Mouse (Mus musculus): ENCODE measurements around the gene Gm10310.
"Not testable (repeated sequence)": the region's sequence is repeated elsewhere in the genome, so short reads cannot be mapped to it uniquely, and the experiment has no call there.

Gm10310 gene

DNA sequence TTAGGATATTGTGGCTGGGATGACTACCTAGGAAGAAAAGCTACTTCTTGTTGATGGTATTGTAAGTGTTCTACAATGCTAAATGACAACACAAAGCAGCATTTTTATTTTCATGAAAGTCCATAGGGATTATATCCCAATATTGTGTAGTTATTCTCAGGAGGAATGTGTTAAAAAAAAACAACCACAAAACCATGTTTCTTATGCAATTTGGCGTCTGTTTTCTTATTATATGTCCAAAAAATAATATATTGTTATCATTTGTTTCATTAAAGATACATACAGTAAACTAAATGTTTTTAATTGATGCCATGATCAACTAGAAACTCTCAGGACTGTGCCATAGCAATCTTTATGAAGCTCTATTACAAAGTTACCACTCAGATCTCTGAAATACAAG lies at the start of gene Gm10310:
TSS of gene Gm10310 (minus strand) at position 101 of the 400 bp plus-strand sequence.
- DNase-seq (ENCODE audit: low read depth, low spot score), result not testable (repeated sequence)

DNA sequence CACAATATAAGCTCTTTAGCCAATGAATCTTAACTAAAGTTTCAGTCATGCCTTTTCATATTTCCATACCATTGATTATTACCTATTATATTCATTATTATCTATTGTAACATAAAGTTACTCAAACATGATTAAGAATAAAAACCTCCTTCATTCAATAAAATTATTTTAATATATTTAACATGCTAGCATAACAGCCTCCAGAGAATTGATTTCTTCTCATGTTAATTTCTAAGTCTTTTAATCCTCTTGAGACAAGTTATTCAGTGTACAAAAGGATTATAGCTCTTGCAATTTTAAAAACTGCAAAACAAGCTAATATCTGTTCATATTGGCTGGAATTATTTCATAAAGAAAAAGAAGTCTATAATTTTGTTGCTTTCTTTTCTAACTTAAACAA lies 45.2 kb upstream of the Gm10310 start, which contains the start of gene Olfr821:
TSS of gene Olfr821 (plus strand) at position 301 of the 400 bp plus-strand sequence.
- no peak for DNase-seq (ENCODE audit: low read depth, low spot score)

DNA sequence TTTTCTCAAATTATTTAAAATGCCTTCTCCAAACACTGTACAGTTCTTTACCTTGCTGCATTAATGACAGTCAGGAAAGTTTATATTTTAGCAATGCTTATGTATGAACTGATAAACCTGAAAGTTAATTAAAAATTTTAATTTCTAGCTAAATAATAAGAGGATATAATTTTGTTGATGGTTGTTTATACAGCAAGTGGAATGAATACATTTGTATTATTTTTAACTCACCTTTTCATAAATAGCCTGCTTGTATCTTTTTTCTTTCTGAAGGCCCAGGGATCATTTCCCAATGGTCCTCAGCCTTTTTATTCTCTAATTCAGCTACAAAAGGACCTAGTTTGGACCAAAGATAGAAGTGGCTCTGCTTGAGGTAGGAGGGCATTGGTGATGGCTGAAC lies 27.5 kb upstream of the Gm10310 start, which contains the start of gene Olfr820:
TSS of gene Olfr820 (plus strand) at position 301 of the 400 bp plus-strand sequence.
- no peak for DNase-seq (ENCODE audit: low read depth, low spot score)

DNA sequence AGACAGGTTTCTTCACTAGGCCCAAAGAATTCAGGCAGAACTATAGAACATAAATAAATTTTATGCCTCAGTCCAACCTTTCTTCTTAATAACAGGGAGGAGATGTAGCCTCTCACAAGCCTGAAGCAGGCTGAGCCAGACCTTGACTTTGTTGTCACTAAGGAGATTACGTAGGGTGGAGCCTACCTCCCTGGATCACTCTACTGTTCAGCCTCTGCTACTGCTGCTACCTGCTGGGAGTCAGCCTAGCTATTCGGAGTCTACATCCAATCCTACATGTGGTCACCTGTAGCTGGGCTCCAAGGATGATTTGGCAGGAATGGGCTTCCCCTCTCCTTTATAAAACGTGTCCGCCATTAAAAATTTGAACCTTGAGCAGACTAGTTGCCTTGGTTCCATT lies 20.5 kb upstream of the Gm10310 start:
- not testable (repeated sequence) for DNase-seq (ENCODE audit: low read depth, low spot score)

DNA sequence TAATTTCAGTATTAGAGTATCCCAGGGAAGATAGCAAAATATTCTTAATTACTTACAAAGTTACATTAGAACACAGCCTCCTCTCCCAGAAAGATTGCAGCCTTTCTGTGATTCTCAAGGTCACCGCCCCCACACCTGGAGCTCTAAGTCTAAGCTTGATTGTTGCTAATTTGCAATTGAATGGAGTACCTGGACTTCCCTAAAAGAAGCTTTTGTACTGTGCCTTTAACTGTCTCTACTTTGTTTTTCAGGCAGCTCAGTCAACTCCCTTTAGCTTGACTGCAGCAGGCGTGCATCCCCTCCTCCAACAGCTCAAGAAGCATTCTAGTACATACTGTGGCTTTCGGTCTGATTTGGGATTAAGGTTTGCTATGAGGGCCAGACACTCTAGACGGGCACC lies 19.2 kb upstream of the Gm10310 start:
- DNase-seq (ENCODE audit: low read depth, low spot score), result not testable (repeated sequence)

DNA sequence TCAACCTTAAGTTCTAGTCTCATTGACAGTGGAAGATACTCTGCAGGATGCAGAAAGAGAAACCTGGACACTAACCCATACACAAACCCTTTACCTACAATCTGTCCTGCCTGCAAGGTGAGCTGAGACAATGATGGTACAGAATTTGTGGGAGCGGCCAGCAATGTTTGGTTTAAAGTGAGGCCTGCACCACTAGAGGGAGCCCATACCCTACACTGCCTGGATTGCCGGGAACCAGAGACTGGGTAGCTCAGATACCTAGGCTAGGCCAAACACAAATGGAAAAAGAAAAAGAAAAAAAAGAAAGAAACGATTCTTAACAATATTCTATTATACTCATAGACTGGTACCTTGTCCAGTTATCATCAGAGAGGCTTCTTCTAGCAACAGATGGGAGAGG lies 3.0 kb downstream of the Gm10310 start:
- DNase-seq (ENCODE audit: low read depth, low spot score), result not testable (repeated sequence)

DNA sequence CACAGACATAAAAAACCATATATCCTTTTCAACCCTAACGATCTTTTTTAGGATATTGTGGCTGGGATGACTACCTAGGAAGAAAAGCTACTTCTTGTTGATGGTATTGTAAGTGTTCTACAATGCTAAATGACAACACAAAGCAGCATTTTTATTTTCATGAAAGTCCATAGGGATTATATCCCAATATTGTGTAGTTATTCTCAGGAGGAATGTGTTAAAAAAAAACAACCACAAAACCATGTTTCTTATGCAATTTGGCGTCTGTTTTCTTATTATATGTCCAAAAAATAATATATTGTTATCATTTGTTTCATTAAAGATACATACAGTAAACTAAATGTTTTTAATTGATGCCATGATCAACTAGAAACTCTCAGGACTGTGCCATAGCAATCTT lies 8.8 kb downstream of the Gm10310 start, which contains the start of gene Olfr247:
TSS of gene Olfr247 (minus strand) at position 101 of the 400 bp plus-strand sequence.
- not testable (repeated sequence) for DNase-seq (ENCODE audit: low read depth, low spot score)

DNA sequence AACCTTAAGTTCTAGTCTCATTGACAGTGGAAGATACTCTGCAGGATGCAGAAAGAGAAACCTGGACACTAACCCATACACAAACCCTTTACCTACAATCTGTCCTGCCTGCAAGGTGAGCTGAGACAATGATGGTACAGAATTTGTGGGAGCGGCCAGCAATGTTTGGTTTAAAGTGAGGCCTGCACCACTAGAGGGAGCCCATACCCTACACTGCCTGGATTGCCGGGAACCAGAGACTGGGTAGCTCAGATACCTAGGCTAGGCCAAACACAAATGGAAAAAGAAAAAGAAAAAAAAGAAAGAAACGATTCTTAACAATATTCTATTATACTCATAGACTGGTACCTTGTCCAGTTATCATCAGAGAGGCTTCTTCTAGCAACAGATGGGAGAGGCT lies 11.9 kb downstream of the Gm10310 start:
- not testable (repeated sequence) for DNase-seq (ENCODE audit: low read depth, low spot score)

DNA sequence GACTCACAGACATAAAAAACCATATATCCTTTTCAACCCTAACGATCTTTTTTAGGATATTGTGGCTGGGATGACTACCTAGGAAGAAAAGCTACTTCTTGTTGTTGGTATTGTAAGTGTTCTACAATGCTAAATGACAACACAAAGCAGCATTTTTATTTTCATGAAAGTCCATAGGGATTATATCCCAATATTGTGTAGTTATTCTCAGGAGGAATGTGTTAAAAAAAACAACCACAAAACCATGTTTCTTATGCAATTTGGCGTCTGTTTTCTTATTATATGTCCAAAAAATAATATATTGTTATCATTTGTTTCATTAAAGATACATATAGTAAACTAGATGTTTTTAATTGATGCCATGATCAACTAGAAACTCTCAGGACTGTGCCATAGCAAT lies 17.7 kb downstream of the Gm10310 start, which contains the start of gene Olfr819:
TSS of gene Olfr819 (minus strand) at position 101 of the 400 bp plus-strand sequence.
- DNase-seq (ENCODE audit: low read depth, low spot score), result not testable (repeated sequence)

DNA sequence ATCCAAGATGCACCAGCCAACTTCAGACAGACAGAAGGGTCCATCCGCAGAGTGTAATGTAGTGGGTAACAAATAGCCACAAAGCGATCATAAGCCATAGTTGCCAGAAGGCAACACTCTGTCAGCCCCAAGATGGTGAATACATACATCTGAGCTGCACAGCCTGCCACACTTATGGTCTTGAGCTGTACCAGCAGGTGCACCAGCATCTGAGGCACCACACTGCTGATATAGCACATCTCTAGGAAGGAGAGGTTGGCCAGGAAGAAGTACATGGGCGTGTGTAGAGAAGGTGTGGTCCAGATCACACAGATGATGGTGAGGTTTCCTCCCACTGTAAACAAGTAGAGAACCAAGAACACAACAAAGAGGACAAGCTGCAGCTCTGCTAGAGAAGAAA lies 18.6 kb downstream of the Gm10310 start:
- DNase-seq (ENCODE audit: low read depth, low spot score), result not testable (repeated sequence)

DNA sequence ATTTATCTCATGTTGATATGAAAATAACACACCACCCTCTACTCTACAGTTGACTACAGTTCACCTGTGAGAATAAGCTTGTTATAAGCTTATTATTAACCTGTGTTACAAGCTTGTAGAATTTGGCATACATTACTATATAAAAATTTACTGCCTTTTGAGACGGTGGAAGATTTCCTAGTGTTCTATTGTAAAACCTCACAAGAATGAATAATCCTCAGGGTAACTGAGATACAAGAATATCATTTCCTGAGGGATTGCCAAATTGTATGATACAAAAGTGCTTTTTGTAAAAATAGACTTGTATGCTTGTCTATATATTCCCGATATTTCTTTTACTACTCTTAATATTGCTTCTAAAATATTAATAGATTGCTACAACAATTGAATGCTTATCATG lies 35.9 kb downstream of the Gm10310 start, which contains the start of gene Olfr818:
TSS of gene Olfr818 (minus strand) at position 101 of the 400 bp plus-strand sequence.
- DNase-seq (ENCODE audit: low read depth, low spot score), result no peak
